Mouse (Mus musculus) stomach, postnatal 0 days (tissue): ENCODE measurements around the gene Cd8b1. TPM values are rescaled to one million over a fixed set of nuclear protein-coding genes. Genes with fewer than 3 reads are reported as not detected.

ENCODE experiments used
- ATAC-seq: fragments of 200-750 bp; cut with Nextera tagmentation; 2 replicates; pipeline ENCODE4 v1.8.0; 2017; ENCODE audit not compliant: low FRiP score, low TSS enrichment
- DNase-seq: peaks from one replicate; pipeline ENCODE4 v3.0.0-alpha.2; 2016; ENCODE audit warnings: low spot score
- H3K27ac ChIP-seq: fragments of 300-500 bp; sonication (generic); replicated peaks from 2 replicates; pipeline ENCODE4 v1.5.1; 2014; ENCODE audit warnings: mild to moderate bottlenecking, control low read depth
- H3K27me3 ChIP-seq: fragments of 300-500 bp; sonication (generic); 2 replicates; pipeline ENCODE4 v1.6.1; 2014; ENCODE audit warnings: low read length; ENCODE audit not compliant: control insufficient read depth, insufficient read depth
- H3K36me3 ChIP-seq: fragments of 300-500 bp; sonication (generic); 2 replicates; pipeline ENCODE4 v1.6.1; 2014; ENCODE audit warnings: low read length, mixed read lengths; ENCODE audit not compliant: control insufficient read depth, insufficient read depth
- H3K4me1 ChIP-seq: fragments of 300-500 bp; sonication (generic); replicated peaks from 2 replicates; pipeline ENCODE4 v1.6.1; 2014; ENCODE audit warnings: antibody characterized with exemption; ENCODE audit not compliant: control insufficient read depth, insufficient read depth
- H3K4me2 ChIP-seq: fragments of 300-500 bp; sonication (generic); replicated peaks from 2 replicates; pipeline ENCODE4 v1.6.1; 2014; ENCODE audit warnings: low read depth, mild to moderate bottlenecking, control low read depth, moderate library complexity
- H3K4me3 ChIP-seq: fragments of 300-500 bp; sonication (generic); 2 replicates; pipeline ENCODE4 v1.5.1; 2014; ENCODE audit warnings: low read depth, low read length, control low read depth
- H3K9ac ChIP-seq: fragments of 300-500 bp; sonication (generic); 2 replicates; pipeline ENCODE4 v1.6.1; 2014; ENCODE audit warnings: mild to moderate bottlenecking, low read length, control low read depth, mixed read lengths
- H3K9me3 ChIP-seq: fragments of 300-500 bp; sonication (generic); 2 replicates; pipeline ENCODE4 v1.6.1; 2016; ENCODE audit warnings: low read length; ENCODE audit not compliant: control insufficient read depth
- CTCF ChIP-seq: IDR thresholded peaks from 2 replicates; pipeline ENCODE4 v1.5.1; 2016; ENCODE audit warnings: antibody characterized with exemption, low read depth, mild to moderate bottlenecking, moderate library complexity
- EP300 ChIP-seq: optimal IDR thresholded peaks from 2 replicates; pipeline ENCODE3; 2016; ENCODE audit warnings: antibody characterized with exemption
- WGBS: fragments of 180-500 bp; shearing (Covaris S2); extraction: QIAGEN DNeasy Blood & Tissue Kit; methylation state at CpG from one replicate; pipeline ENCODE4 v1.1.7; 2014; 5-methylcytosine and 5-hydroxymethylcytosine counted together
- polyA plus RNA-seq: library from polyadenylated mRNA; unstranded; fragments of >200 nt; fragmentation: Nextera tagmentation; extraction: Ambion mirVana; gene quantifications from 2 replicates; pipeline ENCODE4 v1.2.1, GENCODE M21; 2015

The Cd8b1 gene
- not detected in 2 replicates for polyA plus RNA-seq

- no peak within 1 kb of the TSS for H3K4me2 ChIP-seq
- no peak within 1 kb of the TSS for H3K9ac ChIP-seq
- H3K36me3 ChIP-seq = no peaks in the 10 kb centered on the region
- no peaks in the 10 kb centered on the region for H3K27me3 ChIP-seq
- H3K9me3 ChIP-seq = no peaks in the 10 kb centered on the region
- no peak within 1 kb of the TSS for H3K4me3 ChIP-seq
- H3K4me1 ChIP-seq = no peaks in the 10 kb centered on the region
- TF ChIP-seq EP300 (no peak), CTCF (no peak)
- H3K27ac ChIP-seq = no peak within 1 kb of the TSS
- WGBS = 78% methylated on average over 7 of the region's 7 CpGs
- DNase-seq (peak; percentile 27), ATAC-seq (no peak)
Observed at GRCm38 (mm10) chr6:71322491-71322921, at the start of gene Cd8b1. Gene Cd8b1, plus strand, starts transcription at chr6:71322788.

- H3K4me1 ChIP-seq = no peaks in the 10 kb centered on the region
- no peaks in the 10 kb centered on the region for H3K9me3 ChIP-seq
- TF ChIP-seq EP300 (no peak), CTCF (no peak)
- no peaks in the 10 kb centered on the region for H3K27me3 ChIP-seq
- ATAC-seq (no peak), DNase-seq (no peak)
- WGBS = 92% methylated on average over 1 of the region's 1 CpGs
- H3K4me2 ChIP-seq = no peak overlapping the region
- H3K27ac ChIP-seq = no peak overlapping the region
- no peak overlapping the region for H3K4me3 ChIP-seq
- no peaks in the 10 kb centered on the region for H3K36me3 ChIP-seq
- no peak overlapping the region for H3K9ac ChIP-seq
Observed at GRCm38 (mm10) chr6:71273715-71274114, 48.9 kb upstream of the Cd8b1 start.

- DNase-seq = no peak
- TF ChIP-seq EP300 = no peak
- no peak for TF ChIP-seq CTCF
- Histone ChIP-seq H3K9ac (no peak overlapping the region), H3K4me2 (no peak overlapping the region), H3K4me1 (no peaks in the 10 kb centered on the region), H3K9me3 (no peaks in the 10 kb centered on the region), H3K36me3 (no peaks in the 10 kb centered on the region), H3K27ac (no peak overlapping the region), H3K4me3 (no peak overlapping the region), H3K27me3 (no peaks in the 10 kb centered on the region)
- no peak for ATAC-seq
- WGBS = 94% methylated on average over 1 of the region's 1 CpGs
Observed at GRCm38 (mm10) chr6:71274621-71275020, 48.0 kb upstream of the Cd8b1 start.

- Histone ChIP-seq H3K27ac (no peak overlapping the region), H3K36me3 (peaks cover 4% of the 10 kb centered on the region; the same call in 1 of the 2 replicates), H3K4me1 (no peaks in the 10 kb centered on the region), H3K9ac (no peak overlapping the region), H3K4me2 (no peak overlapping the region), H3K27me3 (no peaks in the 10 kb centered on the region), H3K9me3 (no peaks in the 10 kb centered on the region), H3K4me3 (no peak overlapping the region)
- DNase-seq (no peak), ATAC-seq (no peak)
- 29% methylated on average over 1 of the region's 1 CpGs for WGBS
- TF ChIP-seq CTCF (peak; percentile 36; the same call in 1 of the 2 replicates), EP300 (no peak)
Observed at GRCm38 (mm10) chr6:71279418-71279817, 43.2 kb upstream of the Cd8b1 start.

- H3K9ac ChIP-seq = no peak overlapping the region
- H3K27me3 ChIP-seq = no peaks in the 10 kb centered on the region
- H3K9me3 ChIP-seq = no peaks in the 10 kb centered on the region
- H3K4me3 ChIP-seq = no peak overlapping the region
- no peaks in the 10 kb centered on the region for H3K36me3 ChIP-seq
- ATAC-seq (no peak), DNase-seq (no peak)
- H3K4me2 ChIP-seq = no peak overlapping the region
- no peaks in the 10 kb centered on the region for H3K4me1 ChIP-seq
- H3K27ac ChIP-seq = no peak overlapping the region
- TF ChIP-seq EP300 (no peak), CTCF (no peak)
- WGBS = 79% methylated on average over 14 of the region's 14 CpGs
Observed at GRCm38 (mm10) chr6:71293509-71293908, 29.1 kb upstream of the Cd8b1 start.

GRCm38 (mm10) chr6:71295303-71295702 lies 27.3 kb upstream of the Cd8b1 start:
- no peak for DNase-seq
- no peak overlapping the region for H3K9ac ChIP-seq
- TF ChIP-seq CTCF (peak; percentile 33), EP300 (no peak)
- H3K4me3 ChIP-seq = no peak overlapping the region
- WGBS = 75% methylated on average over 6 of the region's 6 CpGs
- no peaks in the 10 kb centered on the region for H3K27me3 ChIP-seq
- no peak for ATAC-seq
- no peaks in the 10 kb centered on the region for H3K9me3 ChIP-seq
- no peak overlapping the region for H3K4me2 ChIP-seq
- H3K27ac ChIP-seq = no peak overlapping the region
- H3K4me1 ChIP-seq = no peaks in the 10 kb centered on the region
- no peaks in the 10 kb centered on the region for H3K36me3 ChIP-seq
